Mouse (Mus musculus) E14TG2a.4 (cell line): ENCODE results near the gene Prkn.

Source experiments
- CTCF ChIP-seq: conservative IDR thresholded peaks from 2 replicates; pipeline ENCODE4 v1.5.1; 2014; ENCODE audit warnings: low read length
- NANOG ChIP-seq: IDR thresholded peaks from 2 replicates; pipeline ENCODE4 v1.6.1; 2014; ENCODE audit warnings: borderline replicate concordance, low read length, mixed read lengths
- POU5F1 ChIP-seq: IDR thresholded peaks from 2 replicates; pipeline ENCODE4 v1.6.1; 2014; ENCODE audit warnings: low read length, borderline replicate concordance

GRCm38 (mm10) chr17:11058986-11059385 is 218.8 kb downstream of the Prkn start:
- TF ChIP-seq CTCF = no peak
- TF ChIP-seq NANOG = no peak
- TF ChIP-seq POU5F1 = no peak
